Mouse (Mus musculus) midbrain, embryonic 14.5 days (tissue): Measurements from ENCODE around the gene Masp1. TPM values are rescaled to one million over a fixed set of nuclear protein-coding genes. Genes with fewer than 3 reads are reported as not detected.

ENCODE experiments used
- ATAC-seq: fragments of 200-750 bp; cut with Nextera tagmentation; 2 replicates; pipeline ENCODE4 v1.8.0; 2017; ENCODE audit warnings: moderate number of reproducible peaks, moderate library complexity; ENCODE audit not compliant: low FRiP score, low TSS enrichment
- DNase-seq: peaks from one replicate; pipeline ENCODE4 v3.0.0-alpha.2; 2015
- H3K27ac ChIP-seq: fragments of 300-500 bp; sonication (generic); replicated peaks from 2 replicates; pipeline ENCODE4 v1.5.1; 2014; ENCODE audit warnings: mild to moderate bottlenecking, low read depth, low read length, moderate library complexity
- H3K27me3 ChIP-seq: fragments of 300-500 bp; sonication (generic); 2 replicates; pipeline ENCODE4 v1.6.1; 2014; ENCODE audit warnings: low read length, control low read depth, mixed read lengths; ENCODE audit not compliant: control insufficient read depth, insufficient read depth
- H3K36me3 ChIP-seq: fragments of 300-500 bp; sonication (generic); 2 replicates; pipeline ENCODE4 v1.6.1; 2014; ENCODE audit warnings: low read length, control low read depth; ENCODE audit not compliant: control insufficient read depth, insufficient read depth
- H3K4me1 ChIP-seq: fragments of 300-500 bp; sonication (generic); 2 replicates; pipeline ENCODE4 v1.6.1; 2014; ENCODE audit warnings: mild to moderate bottlenecking, antibody characterized with exemption, low read length, control low read depth; ENCODE audit not compliant: control insufficient read depth, insufficient read depth
- H3K4me2 ChIP-seq: fragments of 300-500 bp; sonication (generic); 2 replicates; pipeline ENCODE4 v1.6.1; 2014; ENCODE audit warnings: mild to moderate bottlenecking, low read length, moderate library complexity
- H3K4me3 ChIP-seq: fragments of 300-500 bp; sonication (generic); replicated peaks from 2 replicates; pipeline ENCODE4 v1.5.1; 2014; ENCODE audit warnings: low read depth, low read length
- H3K9ac ChIP-seq: fragments of 300-500 bp; sonication (generic); replicated peaks from 2 replicates; pipeline ENCODE4 v1.6.1; 2014; ENCODE audit warnings: mild to moderate bottlenecking, low read length, moderate library complexity
- H3K9me3 ChIP-seq: fragments of 300-500 bp; sonication (generic); 2 replicates; pipeline ENCODE4 v1.6.1; 2016; ENCODE audit warnings: low read length, control low read depth, mixed read lengths; ENCODE audit not compliant: control insufficient read depth
- WGBS: fragments of 180-500 bp; shearing (Covaris S2); extraction: QIAGEN DNeasy Blood & Tissue Kit; methylation state at CpG from one replicate; pipeline ENCODE4 v1.1.7; 2014; 5-methylcytosine and 5-hydroxymethylcytosine counted together
- polyA plus RNA-seq: library from polyadenylated mRNA; unstranded; fragments of >200 nt; fragmentation: Nextera tagmentation; extraction: Ambion mirVana; gene quantifications from 2 replicates; pipeline ENCODE4 v1.2.1, GENCODE M21; 2014

Masp1 gene
- polyA plus RNA-seq, 1 experiment from 2014 or later = 38.1 TPM

DNA sequence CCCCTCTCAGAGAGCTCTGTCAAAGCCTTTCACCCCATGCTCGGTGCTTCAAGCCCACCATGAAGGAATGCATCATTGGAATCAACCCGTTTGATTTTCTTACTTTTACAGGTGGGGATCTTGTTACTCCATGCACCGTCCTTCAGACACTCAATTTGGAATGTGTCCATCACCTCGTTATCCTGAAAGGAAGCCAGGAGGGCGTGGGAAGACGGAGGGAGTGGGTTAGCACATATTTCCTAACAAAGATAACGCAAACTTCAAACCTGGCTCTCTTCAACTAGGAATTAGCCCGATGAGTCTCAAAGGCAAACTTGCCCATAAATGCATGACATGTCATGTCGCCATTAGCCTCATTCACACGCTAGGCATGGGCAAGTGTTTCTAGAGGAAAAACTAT is 37.3 kb downstream of the Masp1 start:
- WGBS = 94% methylated on average over 10 of the region's 10 CpGs
- ATAC-seq (no peak), DNase-seq (no peak)
- peaks cover 35% of the 10 kb centered on the region for H3K36me3 ChIP-seq
- H3K27me3 ChIP-seq = no peaks in the 10 kb centered on the region
- H3K9me3 ChIP-seq = no peaks in the 10 kb centered on the region
- no peak overlapping the region for H3K4me2 ChIP-seq
- no peak overlapping the region for H3K27ac ChIP-seq
- no peaks in the 10 kb centered on the region for H3K4me1 ChIP-seq
- no peak overlapping the region for H3K4me3 ChIP-seq
- H3K9ac ChIP-seq = no peak overlapping the region

GRCm38 (mm10) chr16:23482846-23483245 is 37.8 kb downstream of the Masp1 start:
- Histone ChIP-seq H3K36me3 (peaks cover 32% of the 10 kb centered on the region), H3K27ac (no peak overlapping the region), H3K4me3 (no peak overlapping the region), H3K9me3 (no peaks in the 10 kb centered on the region), H3K9ac (no peak overlapping the region), H3K4me1 (no peaks in the 10 kb centered on the region), H3K27me3 (no peaks in the 10 kb centered on the region), H3K4me2 (no peak overlapping the region)
- DNase-seq = no peak
- ATAC-seq = no peak
- 96% methylated on average over 12 of the region's 12 CpGs for WGBS

GRCm38 (mm10) chr16:23482218-23482617 is 38.4 kb downstream of the Masp1 start:
- DNase-seq (no peak), ATAC-seq (no peak)
- 36% methylated on average over 3 of the region's 3 CpGs for WGBS
- Histone ChIP-seq H3K9ac (no peak overlapping the region), H3K36me3 (peaks cover 26% of the 10 kb centered on the region), H3K4me3 (no peak overlapping the region), H3K4me1 (no peaks in the 10 kb centered on the region), H3K9me3 (no peaks in the 10 kb centered on the region), H3K27me3 (no peaks in the 10 kb centered on the region), H3K4me2 (no peak overlapping the region), H3K27ac (no peak overlapping the region)

DNA sequence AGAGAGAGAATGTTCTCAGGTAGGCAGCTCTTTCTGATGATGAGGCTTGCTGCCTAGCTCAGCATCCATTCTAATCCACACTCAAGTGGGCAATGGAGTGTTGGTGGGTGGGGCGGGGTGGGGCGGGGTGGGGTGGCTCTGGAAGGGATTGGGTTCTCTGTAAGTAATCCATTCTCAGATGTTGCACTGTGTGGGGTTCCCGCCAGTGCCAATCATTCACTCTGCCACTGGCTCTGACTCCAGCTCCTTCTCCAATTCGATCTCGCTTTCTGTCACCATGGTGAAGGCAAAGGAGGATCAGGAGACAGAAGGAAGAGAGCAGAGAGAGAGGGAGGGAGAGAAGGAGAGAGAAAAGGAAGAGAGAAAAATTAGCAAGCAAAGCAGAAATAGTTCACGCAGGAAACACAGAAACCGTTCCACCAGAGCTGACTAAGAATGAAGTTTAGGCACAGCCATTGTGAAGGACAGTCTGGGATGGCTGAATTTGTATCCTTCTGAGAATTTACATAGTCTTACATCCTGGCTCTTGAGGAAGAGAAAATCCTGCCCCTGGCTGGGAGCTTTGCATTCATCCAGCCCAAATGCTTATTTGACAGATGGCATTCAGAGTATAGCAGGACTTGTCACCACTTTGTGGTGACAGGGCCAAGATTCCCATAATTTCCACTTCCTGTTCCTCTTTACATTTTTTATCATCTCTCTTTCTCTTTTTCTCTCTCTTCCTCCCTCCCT is 40.6 kb downstream of the Masp1 start:
- H3K4me2 ChIP-seq = no peak overlapping the region
- H3K27me3 ChIP-seq = no peaks in the 10 kb centered on the region
- WGBS = 63% methylated on average over 7 of the region's 7 CpGs
- DNase-seq (no peak), ATAC-seq (no peak)
- no peak overlapping the region for H3K9ac ChIP-seq
- no peaks in the 10 kb centered on the region for H3K9me3 ChIP-seq
- H3K4me3 ChIP-seq = no peak overlapping the region
- peaks cover 12% of the 10 kb centered on the region for H3K36me3 ChIP-seq
- no peaks in the 10 kb centered on the region for H3K4me1 ChIP-seq
- H3K27ac ChIP-seq = no peak overlapping the region

- H3K36me3 ChIP-seq = peaks cover 5% of the 10 kb centered on the region; the same call in 1 of the 2 replicates
- no peaks in the 10 kb centered on the region for H3K4me1 ChIP-seq
- DNase-seq (no peak), ATAC-seq (no peak)
- no peak overlapping the region for H3K27ac ChIP-seq
- H3K4me3 ChIP-seq = no peak overlapping the region
- H3K9ac ChIP-seq = no peak overlapping the region
- H3K27me3 ChIP-seq = no peaks in the 10 kb centered on the region
- H3K9me3 ChIP-seq = no peaks in the 10 kb centered on the region
- no peak overlapping the region for H3K4me2 ChIP-seq
Observed at GRCm38 (mm10) chr16:23476598-23476997, 44.0 kb downstream of the Masp1 start.

DNA sequence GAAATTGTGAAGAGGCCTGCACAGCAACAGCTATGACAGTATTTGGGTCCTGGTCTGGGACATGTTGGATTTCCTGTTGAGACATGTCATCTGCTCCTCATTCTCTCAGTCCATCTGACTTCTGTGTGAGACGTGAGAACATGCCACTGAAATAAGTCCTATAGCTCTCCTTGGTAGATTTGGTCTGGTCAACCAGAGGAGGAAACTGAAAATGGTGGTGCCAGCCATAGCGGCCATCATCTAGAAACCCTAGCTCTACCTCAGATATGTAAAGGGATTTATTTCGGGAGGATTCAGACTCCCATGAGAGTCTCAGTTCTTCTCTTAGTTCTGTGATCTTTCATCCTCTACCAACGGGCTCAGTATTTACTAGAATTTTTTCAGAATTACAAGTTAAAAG is 45.0 kb downstream of the Masp1 start:
- H3K36me3 ChIP-seq = peaks cover 5% of the 10 kb centered on the region; the same call in 1 of the 2 replicates
- no peak overlapping the region for H3K4me2 ChIP-seq
- no peak overlapping the region for H3K9ac ChIP-seq
- 95% methylated on average over 4 of the region's 4 CpGs for WGBS
- H3K9me3 ChIP-seq = no peaks in the 10 kb centered on the region
- H3K27me3 ChIP-seq = no peaks in the 10 kb centered on the region
- no peaks in the 10 kb centered on the region for H3K4me1 ChIP-seq
- no peak overlapping the region for H3K4me3 ChIP-seq
- no peak for DNase-seq
- H3K27ac ChIP-seq = no peak overlapping the region
- ATAC-seq = no peak

- WGBS = 80% methylated on average over 3 of the region's 3 CpGs
- H3K9me3 ChIP-seq = no peaks in the 10 kb centered on the region
- no peaks in the 10 kb centered on the region for H3K4me1 ChIP-seq
- no peak overlapping the region for H3K4me3 ChIP-seq
- H3K4me2 ChIP-seq = no peak overlapping the region
- H3K27ac ChIP-seq = no peak overlapping the region
- H3K36me3 ChIP-seq = peaks cover 11% of the 10 kb centered on the region; the same call in 1 of the 2 replicates
- no peaks in the 10 kb centered on the region for H3K27me3 ChIP-seq
- ATAC-seq (no peak), DNase-seq (no peak)
- H3K9ac ChIP-seq = no peak overlapping the region
Observed at GRCm38 (mm10) chr16:23472046-23472445, 48.6 kb downstream of the Masp1 start.

GRCm38 (mm10) chr16:23471551-23471950 is 49.1 kb downstream of the Masp1 start:
- WGBS = 95% methylated on average over 6 of the region's 6 CpGs
- H3K9ac ChIP-seq = no peak overlapping the region
- no peak for DNase-seq

GRCm38 (mm10) chr16:23463671-23464347 is 56.8 kb downstream of the Masp1 start:
- H3K9me3 ChIP-seq = no peaks in the 10 kb centered on the region
- no peak overlapping the region for H3K9ac ChIP-seq
- WGBS = 93% methylated on average over 4 of the region's 4 CpGs
- no peak overlapping the region for H3K4me3 ChIP-seq
- no peak overlapping the region for H3K4me2 ChIP-seq
- DNase-seq (no peak), ATAC-seq (no peak)
- no peaks in the 10 kb centered on the region for H3K27me3 ChIP-seq
- no peaks in the 10 kb centered on the region for H3K36me3 ChIP-seq
- no peak overlapping the region for H3K27ac ChIP-seq
- H3K4me1 ChIP-seq = no peaks in the 10 kb centered on the region

More at GRCm38 (mm10) chr16:23471551-23471950, 49.1 kb downstream of the Masp1 start:
- Histone ChIP-seq H3K4me1 (no peaks in the 10 kb centered on the region), H3K4me3 (no peak overlapping the region), H3K27ac (no peak overlapping the region), H3K4me2 (no peak overlapping the region), H3K36me3 (peaks cover 11% of the 10 kb centered on the region; the same call in 1 of the 2 replicates), H3K9me3 (no peaks in the 10 kb centered on the region), H3K27me3 (no peaks in the 10 kb centered on the region)
- ATAC-seq = no peak
